Mouse (Mus musculus) CD4-positive, CD25-positive, alpha-beta regulatory T cell, adult 9 weeks (primary cell): Measurements from ENCODE around the gene Uhrf1. TPM values are rescaled to one million over a fixed set of nuclear protein-coding genes. Genes with fewer than 3 reads are reported as not detected.

Experiments
- polyA plus RNA-seq: library from polyadenylated mRNA; unstranded; fragments of 100-300 nt; shearing (Covaris generic); gene quantifications from one replicate; pipeline ENCODE4 v1.2.1, GENCODE M21; 2017

Uhrf1 gene
- polyA plus RNA-seq: 14.2 TPM

GRCm38 (mm10) chr17:56303160-56303846, at the start of gene Uhrf1:
Gene Uhrf1, plus strand, starts transcription at chr17:56303321.

GRCm38 (mm10) chr17:56256239-56256881, 46.8 kb upstream of the Uhrf1 start, which contains the start of gene Fem1a:
Gene Fem1a, plus strand, starts transcription at chr17:56256810.

GRCm38 (mm10) chr17:56276643-56277566, 26.2 kb upstream of the Uhrf1 start, which contains the start of gene Ticam1:
Gene Ticam1, minus strand, starts transcription at chr17:56276786.

DNA sequence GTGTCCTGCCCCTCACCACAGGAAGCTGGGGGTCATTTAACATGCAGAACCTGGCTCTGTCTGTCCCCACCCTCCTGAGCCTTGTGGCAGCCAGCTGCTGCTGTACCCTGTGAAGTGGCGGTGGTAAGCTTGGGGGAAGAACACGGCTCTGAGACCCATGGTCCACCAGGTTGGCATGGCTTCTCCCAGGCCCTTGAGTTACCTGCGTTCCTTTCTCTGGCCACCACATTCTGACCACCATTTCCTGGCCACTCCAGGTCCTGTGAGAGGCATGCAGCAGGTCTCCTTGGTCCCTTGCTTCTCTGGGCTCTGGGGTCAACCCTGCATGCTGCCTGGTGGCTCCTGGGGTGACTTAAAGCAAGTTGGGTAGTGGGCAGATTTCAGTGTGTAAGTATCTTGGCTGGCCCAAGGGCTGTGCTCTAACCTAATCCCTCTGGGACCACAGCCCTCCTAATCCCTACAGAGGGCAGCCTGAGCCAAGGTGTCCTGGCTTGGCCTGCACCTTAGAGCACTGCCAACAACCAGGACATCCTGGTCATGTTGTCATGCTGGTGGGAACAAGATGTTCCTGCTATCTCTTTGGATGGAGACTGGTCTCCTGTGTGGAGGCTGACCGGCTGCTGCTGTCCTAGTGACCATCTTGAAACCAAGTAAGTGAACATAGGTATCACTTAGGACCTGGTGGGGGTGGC, 10.4 kb upstream of the Uhrf1 start, which contains the start of gene Plin3:
Plin3 (minus strand) TSS at position 343 of the 692 bp plus-strand sequence.

DNA sequence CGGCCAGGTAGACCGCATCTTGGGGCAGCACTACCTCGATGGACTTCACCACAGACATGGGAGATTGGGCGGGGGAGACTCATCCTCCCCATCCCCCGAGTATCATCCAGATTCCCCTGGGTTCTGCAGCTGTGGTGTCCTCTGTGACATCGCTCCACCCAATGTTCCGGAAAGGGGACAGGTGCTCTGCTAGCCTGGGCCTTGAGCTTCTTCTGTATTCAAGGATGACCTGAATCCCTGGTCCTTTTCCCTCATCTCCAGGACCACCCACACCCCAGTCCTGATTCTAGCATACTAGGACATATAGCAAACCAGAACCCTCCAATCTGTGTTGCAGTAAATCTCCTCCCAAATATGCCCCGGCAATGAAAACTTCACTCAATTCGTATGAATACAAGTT, 2.9 kb upstream of the Uhrf1 start, which contains the start of gene Arrdc5:
Arrdc5 (minus strand) TSS at position 101 of the 400 bp plus-strand sequence.

DNA sequence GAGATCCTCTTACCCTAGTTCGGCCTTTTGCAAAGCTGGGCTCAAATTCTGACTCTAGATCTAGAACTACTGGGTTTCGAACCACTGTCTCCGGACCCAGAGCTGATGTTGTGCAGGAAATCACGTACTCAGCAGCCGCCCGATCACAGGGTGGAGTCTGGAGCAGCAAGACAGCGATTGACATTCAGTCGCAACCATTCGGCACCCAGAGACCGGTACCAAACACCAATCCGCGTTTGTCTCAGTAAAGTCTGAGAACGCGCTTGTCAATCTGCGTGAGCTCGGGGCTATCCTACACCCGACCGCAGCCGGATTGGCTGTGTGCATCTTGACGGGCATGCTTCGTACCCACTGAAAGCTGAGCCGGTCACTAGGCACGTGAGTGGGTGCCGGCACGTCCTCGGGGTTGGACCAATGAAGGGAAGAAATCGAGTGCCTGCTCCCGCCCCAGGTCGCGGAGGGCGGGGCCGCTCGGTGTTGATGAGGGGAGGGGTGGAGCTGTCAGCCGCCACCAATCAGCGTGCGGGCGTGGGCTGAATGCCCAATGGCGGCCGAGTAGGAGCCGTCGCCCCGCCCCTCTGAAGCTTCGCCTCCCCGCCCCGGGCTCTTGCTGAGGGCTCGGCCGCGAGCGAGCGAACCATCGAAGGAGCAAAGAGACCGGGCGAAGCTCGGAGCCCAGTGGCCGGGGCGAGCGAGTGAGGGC, 22.5 kb downstream of the Uhrf1 start, which contains the start of gene Kdm4b:
Kdm4b (plus strand) TSS at position 613 of the 703 bp plus-strand sequence.

Other genes starting within 250 kb of the Uhrf1 start
- gene Ubxn6, start 228.3 kb upstream of the Uhrf1 start, polyA plus RNA-seq: 82.8 TPM
- 145 TPM for gene Hdgfl2, start 223.7 kb upstream of the Uhrf1 start, polyA plus RNA-seq
- not detected for gene Plin4, start 193.5 kb upstream of the Uhrf1 start, polyA plus RNA-seq
- not detected for gene Plin5, start 185.7 kb upstream of the Uhrf1 start, polyA plus RNA-seq
- not detected for gene Lrg1, start 181.3 kb upstream of the Uhrf1 start, polyA plus RNA-seq
- gene Sema6b, start 163.0 kb upstream of the Uhrf1 start, polyA plus RNA-seq: not detected
- 40.2 TPM for gene Tnfaip8l1, start 140.8 kb upstream of the Uhrf1 start, polyA plus RNA-seq
- gene Mydgf, start 119.4 kb upstream of the Uhrf1 start, polyA plus RNA-seq: 74.8 TPM
- 29.9 TPM for gene Dpp9, start 84.4 kb upstream of the Uhrf1 start, polyA plus RNA-seq
- 2.6 TPM for gene Fem1a, start 46.5 kb upstream of the Uhrf1 start, polyA plus RNA-seq
- gene Ticam1, start 26.5 kb upstream of the Uhrf1 start, polyA plus RNA-seq: 9.7 TPM
- 42.3 TPM for gene Plin3, start 10.4 kb upstream of the Uhrf1 start, polyA plus RNA-seq
- not detected for gene Arrdc5, start 3.0 kb upstream of the Uhrf1 start, polyA plus RNA-seq
- 8.6 TPM for gene Kdm4b, start 22.7 kb downstream of the Uhrf1 start, polyA plus RNA-seq
- gene Ptprs, start 173.2 kb downstream of the Uhrf1 start, polyA plus RNA-seq: 7.9 TPM
- not detected for gene Znrf4, start 209.1 kb downstream of the Uhrf1 start, polyA plus RNA-seq